Mouse (Mus musculus) kidney, embryonic 16.5 days (tissue): Measurements from ENCODE around the gene Fam168a. TPM values are rescaled to one million over a fixed set of nuclear protein-coding genes. Genes with fewer than 3 reads are reported as not detected.

ENCODE experiments used
- ATAC-seq: fragments of 200-750 bp; cut with Nextera tagmentation; 2 replicates; pipeline ENCODE4 v1.8.0; 2017; ENCODE audit warnings: moderate TSS enrichment; ENCODE audit not compliant: low FRiP score, low TSS enrichment
- H3K27ac ChIP-seq: fragments of 300-500 bp; sonication (generic); 2 replicates; pipeline ENCODE4 v1.5.1; 2014; ENCODE audit warnings: low read length
- H3K27me3 ChIP-seq: fragments of 300-500 bp; sonication (generic); 2 replicates; pipeline ENCODE4 v1.6.1; 2014; ENCODE audit warnings: low read length, control low read depth, mixed read lengths; ENCODE audit not compliant: insufficient read depth
- H3K36me3 ChIP-seq: fragments of 300-500 bp; sonication (generic); 2 replicates; pipeline ENCODE4 v1.6.1; 2014; ENCODE audit warnings: low read length, control low read depth, mixed read lengths; ENCODE audit not compliant: insufficient read depth
- H3K4me1 ChIP-seq: fragments of 300-500 bp; sonication (generic); 2 replicates; pipeline ENCODE4 v1.6.1; 2014; ENCODE audit warnings: low read length, control low read depth, mixed read lengths; ENCODE audit not compliant: insufficient read depth
- H3K4me2 ChIP-seq: fragments of 300-500 bp; sonication (generic); replicated peaks from 2 replicates; pipeline ENCODE4 v1.6.1; 2014; ENCODE audit warnings: low read depth, low read length
- H3K4me3 ChIP-seq: fragments of 300-500 bp; sonication (generic); 2 replicates; pipeline ENCODE4 v1.5.1; 2014; ENCODE audit warnings: mild to moderate bottlenecking, low read length
- H3K9ac ChIP-seq: fragments of 300-500 bp; sonication (generic); replicated peaks from 2 replicates; pipeline ENCODE4 v1.6.1; 2014; ENCODE audit warnings: low read length
- H3K9me3 ChIP-seq: fragments of 300-500 bp; sonication (generic); 2 replicates; pipeline ENCODE4 v1.6.1; 2016; ENCODE audit warnings: low read length, control low read depth
- WGBS: fragments of 180-500 bp; shearing (Covaris S2); extraction: QIAGEN DNeasy Blood & Tissue Kit; methylation state at CpG from one replicate; pipeline ENCODE4 v1.1.7; 2014; 5-methylcytosine and 5-hydroxymethylcytosine counted together
- polyA plus RNA-seq: library from polyadenylated mRNA; unstranded; fragments of >200 nt; fragmentation: Nextera tagmentation; extraction: Ambion mirVana; gene quantifications from 2 replicates; pipeline ENCODE4 v1.2.1, GENCODE M21; 2015

Gene Fam168a
- polyA plus RNA-seq, 1 experiment from 2014 or later, result 35.2 TPM

DNA sequence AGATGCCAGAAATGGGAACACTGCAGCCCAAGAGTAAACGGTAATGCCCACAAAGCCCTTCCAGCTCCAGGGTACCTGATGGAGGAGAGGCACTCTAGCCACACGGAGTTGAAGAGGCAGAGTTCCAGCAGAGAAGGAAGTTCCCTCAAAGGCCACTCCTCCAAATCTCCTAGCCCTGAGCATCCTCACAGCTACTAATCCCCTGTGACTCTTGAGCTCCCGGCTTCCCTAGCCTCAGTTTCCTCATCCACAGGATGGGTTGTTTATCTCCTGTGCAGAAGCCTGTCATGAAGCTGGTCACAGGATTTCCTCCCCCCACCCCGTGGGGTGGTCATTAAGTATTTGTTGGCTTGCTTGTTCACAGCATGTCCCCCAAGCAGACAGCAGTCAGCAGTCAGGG, 148.9 kb downstream of the Fam168a start:
- 0 out of 2 replicates have a peak overlapping the region, but pooled peaks have one; percentile 29 for H3K9ac ChIP-seq
- no peaks in the 10 kb centered on the region for H3K9me3 ChIP-seq
- H3K4me2 ChIP-seq, result no peak overlapping the region
- peaks cover 54% of the 10 kb centered on the region for H3K4me1 ChIP-seq
- 50% methylated on average over 4 of the region's 4 CpGs for WGBS
- H3K36me3 ChIP-seq, result no peaks in the 10 kb centered on the region
- H3K4me3 ChIP-seq, result no peak overlapping the region
- H3K27me3 ChIP-seq, result no peaks in the 10 kb centered on the region
- H3K27ac ChIP-seq, result peak overlapping the region; percentile 57; the same call in 1 of the 2 replicates
- ATAC-seq, result no peak

DNA sequence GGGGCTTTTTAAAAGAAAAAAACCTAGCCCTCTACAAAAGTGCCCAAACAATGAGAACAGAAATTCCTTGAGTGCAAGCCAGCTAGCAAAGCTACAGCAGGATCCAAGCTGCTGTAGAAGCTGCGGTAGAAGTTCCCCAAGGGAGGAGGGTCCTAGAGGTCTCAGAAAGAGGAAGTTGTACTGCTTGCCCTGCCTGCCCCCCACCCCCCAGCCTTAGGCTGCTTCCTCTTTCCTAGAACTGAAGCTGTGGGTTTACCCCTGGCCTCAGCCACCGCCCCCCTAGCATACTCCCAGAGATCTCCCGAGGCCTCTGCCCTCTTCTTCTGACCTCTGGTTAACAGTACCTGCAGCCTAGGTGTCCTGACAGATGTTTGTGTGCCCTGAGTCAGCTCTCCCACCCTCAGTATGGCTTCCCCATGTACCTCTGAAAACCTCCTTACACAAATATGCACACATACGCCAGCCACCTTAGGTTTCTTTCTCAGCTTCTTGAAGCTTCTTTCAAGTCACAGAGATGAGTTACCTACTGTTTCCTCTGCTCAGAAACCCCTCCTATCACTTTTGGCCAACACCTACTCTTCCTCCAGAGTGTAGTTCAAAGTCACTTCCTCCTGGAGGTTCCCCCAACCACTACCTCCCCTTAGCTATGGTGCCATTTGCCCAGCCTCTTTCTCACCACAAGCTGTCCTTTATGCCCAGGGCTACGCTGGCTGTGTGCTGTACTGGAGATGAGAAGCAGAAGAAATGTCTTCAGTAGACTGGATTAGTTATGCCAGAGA, 149.5 kb downstream of the Fam168a start:
- no peaks in the 10 kb centered on the region for H3K27me3 ChIP-seq
- H3K4me1 ChIP-seq, result peaks cover 54% of the 10 kb centered on the region
- H3K9ac ChIP-seq, result 0 out of 2 replicates have a peak overlapping the region, but pooled peaks have one; percentile 12
- no peaks in the 10 kb centered on the region for H3K9me3 ChIP-seq
- 50% methylated on average over 5 of the region's 5 CpGs for WGBS
- H3K27ac ChIP-seq, result peak overlapping the region; percentile 57
- H3K36me3 ChIP-seq, result no peaks in the 10 kb centered on the region
- no peak overlapping the region for H3K4me2 ChIP-seq
- ATAC-seq, result no peak
- no peak overlapping the region for H3K4me3 ChIP-seq

DNA sequence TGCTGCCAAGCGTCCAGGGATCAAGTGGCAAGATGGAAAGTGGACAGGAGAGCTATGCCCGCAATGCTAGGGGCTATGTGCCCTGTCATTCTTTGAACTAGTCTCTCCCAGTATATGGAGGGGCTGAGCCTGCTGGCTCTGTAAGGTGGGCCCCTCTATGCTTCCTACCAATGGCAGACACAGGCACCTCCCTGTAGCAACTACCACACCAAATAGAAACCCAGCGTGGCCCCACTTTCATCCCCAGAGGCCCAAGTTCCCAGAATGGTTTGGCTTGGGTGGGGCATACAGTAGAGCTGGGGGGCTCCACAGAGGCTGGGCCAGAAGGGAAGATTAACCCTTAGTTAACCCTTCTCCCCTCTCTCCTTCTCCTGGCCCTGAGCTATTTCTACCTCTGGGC, 154.0 kb downstream of the Fam168a start:
- 71% methylated on average over 3 of the region's 3 CpGs for whole genome bisulfite sequencing
- Histone ChIP-seq H3K27ac (no peak overlapping the region), H3K4me2 (no peak overlapping the region), H3K27me3 (no peaks in the 10 kb centered on the region), H3K36me3 (no peaks in the 10 kb centered on the region), H3K9ac (no peak overlapping the region), H3K4me1 (peaks cover 21% of the 10 kb centered on the region), H3K4me3 (no peak overlapping the region), H3K9me3 (no peaks in the 10 kb centered on the region)
- ATAC-seq, result no peak

DNA sequence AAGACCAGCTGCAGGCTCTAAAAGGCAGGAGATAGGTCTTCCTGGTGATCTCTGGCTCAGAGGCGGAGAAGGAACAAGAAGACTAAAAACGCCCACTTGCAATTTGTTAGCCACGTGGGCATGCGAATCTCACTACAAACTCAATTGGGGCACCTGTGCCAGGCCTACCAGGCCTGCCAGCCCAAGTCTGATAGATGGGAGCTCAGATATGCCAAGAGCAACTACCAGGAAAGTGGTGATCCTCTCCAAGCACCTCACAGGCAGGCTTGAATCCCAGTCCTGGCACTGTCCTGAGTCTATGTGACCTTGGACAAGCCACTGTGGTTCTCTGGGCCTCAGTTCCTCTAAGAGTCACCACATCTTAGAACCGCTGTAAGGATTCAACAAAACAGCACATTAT, 154.8 kb downstream of the Fam168a start:
- Histone ChIP-seq H3K27ac (no peak overlapping the region), H3K9ac (no peak overlapping the region), H3K27me3 (no peaks in the 10 kb centered on the region), H3K9me3 (no peaks in the 10 kb centered on the region), H3K4me3 (no peak overlapping the region), H3K36me3 (no peaks in the 10 kb centered on the region), H3K4me2 (no peak overlapping the region), H3K4me1 (peaks cover 14% of the 10 kb centered on the region)
- no peak for ATAC-seq
- WGBS, result 88% methylated on average over 5 of the region's 5 CpGs

DNA sequence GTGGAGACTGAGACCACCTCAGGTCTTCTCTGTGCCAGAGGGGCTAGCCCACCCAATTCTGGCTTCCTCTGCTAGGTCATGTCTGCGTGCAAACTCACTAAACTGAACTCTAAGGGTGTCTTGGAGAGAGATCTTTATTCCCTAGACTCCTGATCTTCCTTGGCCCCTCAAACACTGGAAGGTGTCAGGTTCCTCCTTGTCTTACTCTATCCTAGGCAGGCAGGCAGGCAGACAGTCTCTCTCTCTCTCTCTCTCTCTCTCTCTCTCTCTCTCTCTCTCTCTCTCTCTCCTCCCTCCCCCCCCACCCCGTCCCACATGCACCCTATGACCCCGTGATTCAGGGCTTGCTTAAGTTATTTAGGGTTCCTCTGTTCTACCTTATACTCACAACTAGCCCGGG, 155.9 kb downstream of the Fam168a start:
- ATAC-seq, result 0 out of 2 replicates have a peak, but pooled peaks have one; percentile 2
- Histone ChIP-seq H3K9me3 (no peaks in the 10 kb centered on the region), H3K4me3 (peak overlapping the region; percentile 85), H3K27ac (no peak overlapping the region), H3K4me1 (peaks cover 6% of the 10 kb centered on the region; the same call in 1 of the 2 replicates), H3K36me3 (no peaks in the 10 kb centered on the region), H3K4me2 (peak overlapping the region; percentile 99), H3K27me3 (no peaks in the 10 kb centered on the region), H3K9ac (peak overlapping the region; percentile 79)
- 14% methylated on average over 3 of the region's 4 CpGs for WGBS

DNA sequence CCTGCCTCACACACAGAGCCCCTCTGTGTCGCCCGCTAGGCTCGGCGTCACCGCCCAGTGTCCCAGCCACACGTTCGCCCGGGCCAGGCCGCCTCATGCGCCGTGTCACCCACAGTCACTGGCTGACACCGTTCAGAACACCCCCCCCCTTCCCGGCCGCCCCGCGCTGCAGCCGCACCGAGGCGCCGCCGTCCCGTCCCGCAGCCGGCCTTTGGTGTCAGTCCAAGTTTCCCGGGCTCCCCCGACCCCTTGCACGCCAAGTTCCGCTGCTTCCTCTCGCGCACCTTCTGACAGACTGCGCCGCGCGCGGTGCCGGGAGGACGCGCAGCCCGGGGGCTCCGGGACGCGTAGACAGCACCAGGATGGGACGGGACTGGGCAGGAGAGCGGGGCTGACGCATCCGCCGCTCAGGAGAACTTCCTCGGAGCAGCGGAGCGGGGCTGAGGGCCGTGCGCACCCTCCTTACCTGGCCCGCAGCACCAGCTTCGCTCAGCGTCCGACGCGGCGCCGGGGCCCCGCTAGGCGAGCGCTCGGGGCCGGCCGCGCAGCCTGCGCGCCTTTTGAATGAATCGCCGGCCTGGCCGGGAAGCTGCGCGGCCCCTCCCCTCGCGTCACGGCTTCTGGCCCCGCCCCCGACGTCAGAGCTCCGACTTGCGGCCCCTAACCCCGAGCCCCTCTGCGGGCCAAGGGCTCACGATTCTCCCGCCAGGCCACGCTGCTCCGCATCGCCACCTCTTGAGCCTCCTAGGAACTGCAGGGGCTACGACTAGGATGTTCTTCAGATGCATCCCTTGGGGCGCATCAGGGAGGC, 156.6 kb downstream of the Fam168a start, which contains the start of gene Relt:
Gene Relt (minus strand): TSS at position 619 of the 811 bp plus-strand sequence.
- Histone ChIP-seq H3K27ac (peak within 1 kb of the TSS; percentile 65; the same call in 1 of the 2 replicates), H3K4me2 (peak within 1 kb of the TSS; percentile 99), H3K27me3 (no peaks in the 10 kb centered on the region), H3K9ac (peak within 1 kb of the TSS; percentile 79), H3K9me3 (no peaks in the 10 kb centered on the region), H3K4me1 (peaks cover 6% of the 10 kb centered on the region; the same call in 1 of the 2 replicates), H3K36me3 (no peaks in the 10 kb centered on the region), H3K4me3 (peak within 1 kb of the TSS; percentile 85)
- peak; percentile 93 for ATAC-seq
- WGBS, result under 1% methylated on average over 88 of the region's 91 CpGs

DNA sequence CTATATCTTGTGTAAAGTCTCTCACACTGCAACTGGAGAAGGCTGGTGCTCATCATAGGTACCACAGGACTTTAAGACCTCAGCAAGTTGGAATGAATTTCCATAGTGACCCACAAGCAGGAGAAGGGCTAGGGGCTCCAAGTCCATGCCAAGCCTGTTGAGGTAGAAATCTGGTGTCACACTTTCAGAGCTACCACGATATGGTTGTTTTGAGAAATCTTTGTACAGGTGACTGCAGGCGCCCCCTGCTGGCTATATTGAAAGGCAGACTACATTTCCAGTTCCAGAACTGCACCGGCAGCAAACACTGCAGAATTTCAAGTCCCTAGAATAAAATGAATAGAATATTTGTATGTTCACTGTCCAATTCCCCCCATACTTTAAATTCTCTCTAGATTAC, 160.2 kb downstream of the Fam168a start:
- ATAC-seq, result no peak
- peaks cover 6% of the 10 kb centered on the region; the same call in 1 of the 2 replicates for H3K4me1 ChIP-seq
- no peak overlapping the region for H3K9ac ChIP-seq
- H3K36me3 ChIP-seq, result 0 out of 2 replicates have a peak, but pooled peaks cover 5% of the 10 kb centered on the region
- no peak overlapping the region for H3K4me3 ChIP-seq
- H3K9me3 ChIP-seq, result no peaks in the 10 kb centered on the region
- no peak overlapping the region for H3K27ac ChIP-seq
- H3K4me2 ChIP-seq, result no peak overlapping the region
- H3K27me3 ChIP-seq, result no peaks in the 10 kb centered on the region
- WGBS, result 7% methylated on average over 3 of the region's 3 CpGs

DNA sequence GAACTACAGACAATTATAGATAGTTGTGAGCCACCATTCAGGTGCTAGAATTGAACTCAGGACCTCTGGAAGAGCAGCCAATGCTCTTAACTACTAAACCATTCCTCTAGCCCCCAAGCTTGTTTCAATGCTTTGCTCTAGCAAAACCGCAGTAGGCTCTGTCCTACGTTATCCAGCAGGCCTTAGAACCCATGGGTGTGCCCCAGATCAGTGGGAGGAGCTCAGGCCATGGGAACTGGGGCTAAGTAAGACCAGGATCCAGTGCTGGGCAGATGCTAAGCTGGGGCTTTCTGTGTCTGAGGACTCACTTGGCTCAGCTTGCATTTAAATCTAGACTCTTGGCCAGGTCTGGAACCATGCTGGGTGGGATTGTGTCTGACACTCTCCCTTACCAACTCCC, 161.1 kb downstream of the Fam168a start:
- 60% methylated on average over 2 of the region's 2 CpGs for WGBS
- Histone ChIP-seq H3K36me3 (peaks cover 14% of the 10 kb centered on the region), H3K4me3 (no peak overlapping the region)

DNA sequence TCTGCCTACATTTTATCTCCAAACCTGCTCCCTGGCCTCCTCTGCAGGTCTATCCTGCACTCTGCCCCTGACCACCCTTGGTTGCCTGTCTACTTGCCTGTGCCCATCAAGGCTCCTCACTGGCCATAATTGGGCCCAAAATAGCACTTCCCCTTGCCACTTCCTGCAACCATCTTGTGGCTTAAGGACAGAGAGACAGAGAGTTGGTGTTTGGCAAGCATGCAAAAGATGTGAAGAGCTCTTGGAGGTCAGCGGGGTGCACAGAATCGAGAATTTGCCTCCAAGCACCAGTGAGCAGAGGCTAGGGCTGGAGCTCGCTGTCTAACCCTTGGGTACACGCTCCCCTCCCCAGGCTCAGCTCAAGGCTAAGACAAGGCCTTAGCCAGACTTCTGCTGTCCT, 162.1 kb downstream of the Fam168a start:
- no peak overlapping the region for H3K9ac ChIP-seq
- WGBS, result 56% methylated on average over 4 of the region's 4 CpGs
- no peaks in the 10 kb centered on the region for H3K27me3 ChIP-seq
- no peak overlapping the region for H3K27ac ChIP-seq
- peaks cover 24% of the 10 kb centered on the region for H3K36me3 ChIP-seq
- no peak overlapping the region for H3K4me3 ChIP-seq
- peaks cover 6% of the 10 kb centered on the region; the same call in 1 of the 2 replicates for H3K4me1 ChIP-seq
- H3K9me3 ChIP-seq, result no peaks in the 10 kb centered on the region
- no peak overlapping the region for H3K4me2 ChIP-seq
- ATAC-seq, result no peak

More for the DNA sequence above, 161.1 kb downstream of the Fam168a start:
- Histone ChIP-seq H3K4me1 (peaks cover 5% of the 10 kb centered on the region; the same call in 1 of the 2 replicates), H3K9ac (no peak overlapping the region), H3K27ac (no peak overlapping the region), H3K4me2 (no peak overlapping the region), H3K27me3 (no peaks in the 10 kb centered on the region), H3K9me3 (no peaks in the 10 kb centered on the region)
- ATAC-seq, result no peak
